Mouse (Mus musculus) Patski (cell line): Measurements from ENCODE around the gene Gzma. TPM values are rescaled to one million over a fixed set of nuclear protein-coding genes. Genes with fewer than 3 reads are reported as not detected.

ENCODE experiments used
- ATAC-seq: fragments of 100-300 bp; one replicate; pipeline ENCODE4 v1.8.0; 2021
- CTCF ChIA-PET: fragments of 350-600 bp; sonication (Branson Sonifier 250); formaldehyde crosslinking; loops from one replicate; lab custom pipeline; 2022; ENCODE audit warnings: inconsistent platforms; lab: Charles Lee
- POLR2A ChIA-PET: fragments of 350-600 bp; sonication (Branson Sonifier 250); formaldehyde crosslinking; loops from one replicate; lab custom pipeline; 2022; ENCODE audit warnings: antibody characterized with exemption, inconsistent platforms; lab: Charles Lee
- DNase-seq: peaks from one replicate; pipeline ENCODE4 v3.0.0-alpha.2; 2011; ENCODE audit warnings: low read depth, low spot score
- H3K27me3 ChIP-seq: fragments of 371-371 bp; one replicate; pipeline ENCODE4 v1.5.1; 2021
- CTCF ChIP-seq: fragments of 100-300 bp; IDR thresholded peaks from one replicate; pipeline ENCODE4 v1.5.1; 2021
- in situ Hi-C: fragments of 300-500 bp; cut with MboI; formaldehyde crosslinking; loops from 3 replicates; pipeline ENCODE4 v1.11.1; 2018; ENCODE audit warnings: low pct_unique_long_range_greater_than_20kb, mixed read lengths
- polyA plus RNA-seq: library from polyadenylated mRNA; unstranded; gene quantifications from one replicate; pipeline ENCODE4 v1.2.3, GENCODE M21; 2021

Gzma gene
- polyA plus RNA-seq, 1 experiment from 2014 or later, result not detected

- in situ Hi-C loops, result no loop called here
- ChIA-PET CTCF (no interaction called here), POLR2A (no interaction called here)
- peaks cover 23% of the 10 kb centered on the region for H3K27me3 ChIP-seq
- DNase-seq (no peak), ATAC-seq (no peak)
- no peak for TF ChIP-seq CTCF
These were observed 10.3 kb downstream of the Gzma start for GRCm38 (mm10) chr13:113090489-113090888.

- DNase-seq (no peak), ATAC-seq (no peak)
- in situ Hi-C loops, result no loop called here
- POLR2A ChIA-PET, result no interaction called here
- no peak for TF ChIP-seq CTCF
- CTCF ChIA-PET, result no interaction called here
- peaks cover 25% of the 10 kb centered on the region for H3K27me3 ChIP-seq
These were observed 13.4 kb downstream of the Gzma start for GRCm38 (mm10) chr13:113087226-113088017.

GRCm38 (mm10) chr13:113084732-113085131, 16.0 kb downstream of the Gzma start:
- no peak for DNase-seq
- POLR2A ChIA-PET, result no interaction called here
- no peak for TF ChIP-seq CTCF
- H3K27me3 ChIP-seq, result peaks cover 15% of the 10 kb centered on the region
- in situ Hi-C loops, result no loop called here
- ATAC-seq, result no peak
- CTCF ChIA-PET, result no interaction called here

- in situ Hi-C loops, result no loop called here
- ChIA-PET CTCF (no interaction called here), POLR2A (no interaction called here)
- TF ChIP-seq CTCF, result no peak
- ATAC-seq (no peak), DNase-seq (no peak)
- peaks cover 20% of the 10 kb centered on the region for H3K27me3 ChIP-seq
These were observed 18.7 kb downstream of the Gzma start for GRCm38 (mm10) chr13:113082101-113082500.

- no peak for TF ChIP-seq CTCF
- H3K27me3 ChIP-seq, result peaks cover 35% of the 10 kb centered on the region
- ATAC-seq (no peak), DNase-seq (no peak)
- ChIA-PET CTCF (no interaction called here), POLR2A (no interaction called here)
- in situ Hi-C loops, result no loop called here
These were observed 21.8 kb downstream of the Gzma start for GRCm38 (mm10) chr13:113079021-113079420.

GRCm38 (mm10) chr13:113064542-113064941, 36.2 kb downstream of the Gzma start:
- TF ChIP-seq CTCF, result no peak
- ATAC-seq (no peak), DNase-seq (no peak)
- ChIA-PET POLR2A (no interaction called here), CTCF (no interaction called here)
- in situ Hi-C loops, result no loop called here
- H3K27me3 ChIP-seq, result peaks cover 26% of the 10 kb centered on the region

GRCm38 (mm10) chr13:113061746-113062145, 39.0 kb downstream of the Gzma start:
- in situ Hi-C loops, result no loop called here
- CTCF ChIA-PET, result no interaction called here
- DNase-seq (no peak), ATAC-seq (no peak)
- POLR2A ChIA-PET, result no interaction called here
- TF ChIP-seq CTCF, result no peak
- H3K27me3 ChIP-seq, result peaks cover 18% of the 10 kb centered on the region

- DNase-seq, result no peak
- in situ Hi-C loops, result no loop called here
- ChIA-PET CTCF (interaction anchor here (1.7 kb wide), 1 partner anchor 210 kb away, joined by 5 read pairs; no protein-coding TSS in a partner anchor), POLR2A (no interaction called here)
- peak; percentile 40 for TF ChIP-seq CTCF
- no peak for ATAC-seq
- peaks cover 10% of the 10 kb centered on the region for H3K27me3 ChIP-seq
These were observed 45.0 kb downstream of the Gzma start for GRCm38 (mm10) chr13:113055826-113056225.

GRCm38 (mm10) chr13:113054230-113054629, 46.6 kb downstream of the Gzma start:
- H3K27me3 ChIP-seq, result peaks cover 3% of the 10 kb centered on the region
- DNase-seq, result no peak
- TF ChIP-seq CTCF, result no peak
- CTCF ChIA-PET, result interaction anchor here (1.7 kb wide), 1 partner anchor 211 kb away, joined by 5 read pairs; no protein-coding TSS in a partner anchor
- no peak for ATAC-seq
- POLR2A ChIA-PET, result no interaction called here
- in situ Hi-C loops, result loop anchor here (5.0 kb wide), 1 partner anchor 193 kb away; no protein-coding TSS in a partner anchor

GRCm38 (mm10) chr13:113047647-113048046, 53.1 kb downstream of the Gzma start:
- no peaks in the 10 kb centered on the region for H3K27me3 ChIP-seq
- no peak for TF ChIP-seq CTCF
- in situ Hi-C loops, result loop anchor here (5.0 kb wide), 1 partner anchor 570 kb away; the partner anchor contains the start of gene Snx18
- POLR2A ChIA-PET, result no interaction called here
- ATAC-seq (no peak), DNase-seq (no peak)
- CTCF ChIA-PET, result interaction anchor here (1.0 to 4.9 kb wide), 2 partner anchors 11 to 217 kb away, joined by 5 to 25 read pairs; no protein-coding TSS in a partner anchor

- ATAC-seq, result no peak
- DNase-seq, result no peak
- no peak for TF ChIP-seq CTCF
- in situ Hi-C loops, result loop anchor here (5.0 kb wide), 1 partner anchor 570 kb away; the partner anchor contains the start of gene Snx18
- ChIA-PET POLR2A (no interaction called here), CTCF (interaction anchor here (1.6 to 4.9 kb wide), 3 partner anchors 10 to 219 kb away, joined by 13 to 35 read pairs (median 25); no protein-coding TSS in a partner anchor)
- no peaks in the 10 kb centered on the region for H3K27me3 ChIP-seq
These were observed 53.8 kb downstream of the Gzma start for GRCm38 (mm10) chr13:113047018-113047417.
